Mouse (Mus musculus) cerebellum, postnatal 14 days (tissue): ENCODE measurements at regions not wholly inside any gene's neighbourhood (a gene's known extent, or its start where the extent isn't known, plus 50 kb on each side); places are given as distances from the start of the nearest gene placed in this dataset.
"Not testable (repeated sequence)": the region's sequence is repeated elsewhere in the genome, so short reads cannot be mapped to it uniquely, and the experiment has no call there.

Source experiments
- DNase-seq, 2 experiments: peaks; one replicate each; pipeline ENCODE4 v3.0.0; 2021; ENCODE audit warnings: mixed read lengths in 2 of 2

GRCm38 (mm10) chr8:8973769-8974168, 283.4 kb upstream of the Arglu1 start:
- DNase-seq = no peak

- DNase-seq = no peak
Measured at GRCm38 (mm10) chr8:8973334-8973733, 283.0 kb upstream of the Arglu1 start.

- no peak for DNase-seq
Measured at GRCm38 (mm10) chr8:8970776-8971175, 280.5 kb upstream of the Arglu1 start.

GRCm38 (mm10) chr8:8970346-8970745, 280.0 kb upstream of the Arglu1 start:
- DNase-seq = no peak

- DNase-seq = peak; percentile 15 to 29
Measured at GRCm38 (mm10) chr8:8969112-8969950, 279.0 kb upstream of the Arglu1 start.

GRCm38 (mm10) chr8:8966658-8967048, 276.3 kb upstream of the Arglu1 start:
- DNase-seq = no peak

- DNase-seq = no peak
Measured at GRCm38 (mm10) chr8:8965983-8966657, 275.8 kb upstream of the Arglu1 start.

GRCm38 (mm10) chr8:8960221-8960620, 269.9 kb upstream of the Arglu1 start:
- no peak for DNase-seq

GRCm38 (mm10) chr8:8959787-8960093, 269.4 kb upstream of the Arglu1 start:
- no peak for DNase-seq

- DNase-seq = peak; percentile 46 to 49
Measured at GRCm38 (mm10) chr8:8959021-8959786, 268.9 kb upstream of the Arglu1 start.

GRCm38 (mm10) chr8:8958140-8958539, 267.8 kb upstream of the Arglu1 start:
- not testable (repeated sequence) for DNase-seq

GRCm38 (mm10) chr8:8952212-8952611, 261.9 kb upstream of the Arglu1 start:
- DNase-seq = no peak

GRCm38 (mm10) chr8:8951186-8951585, 260.9 kb upstream of the Arglu1 start:
- DNase-seq = no peak

- DNase-seq = peak in 1 of 2 experiments; percentile 11
Measured at GRCm38 (mm10) chr8:8947516-8948161, 257.3 kb upstream of the Arglu1 start.

GRCm38 (mm10) chr8:8942991-8943390, 252.7 kb upstream of the Arglu1 start:
- DNase-seq = no peak

- DNase-seq = no peak
Measured at GRCm38 (mm10) chr8:8940899-8941298, 250.6 kb upstream of the Arglu1 start.

- DNase-seq = no peak
Measured at GRCm38 (mm10) chr8:8938536-8938935, 248.2 kb upstream of the Arglu1 start.

GRCm38 (mm10) chr8:8932466-8932865, 242.1 kb upstream of the Arglu1 start:
- no peak for DNase-seq

- peak; percentile 54 to 60 for DNase-seq
Measured at GRCm38 (mm10) chr8:8931746-8932145, 241.4 kb upstream of the Arglu1 start.

- no peak for DNase-seq
Measured at GRCm38 (mm10) chr8:8928074-8928862, 237.9 kb upstream of the Arglu1 start.

GRCm38 (mm10) chr8:8921446-8921845, 231.1 kb upstream of the Arglu1 start:
- DNase-seq = no peak
